Mouse (Mus musculus): ENCODE results near the gene Tent5d. TPM values are rescaled to one million over a fixed set of nuclear protein-coding genes. Genes with fewer than 3 reads are reported as not detected.

Tent5d gene
- polyA plus RNA-seq (2012; rRNA removed; ENCODE audit: low replicate concordance), result not detected in 2 replicates

DNA sequence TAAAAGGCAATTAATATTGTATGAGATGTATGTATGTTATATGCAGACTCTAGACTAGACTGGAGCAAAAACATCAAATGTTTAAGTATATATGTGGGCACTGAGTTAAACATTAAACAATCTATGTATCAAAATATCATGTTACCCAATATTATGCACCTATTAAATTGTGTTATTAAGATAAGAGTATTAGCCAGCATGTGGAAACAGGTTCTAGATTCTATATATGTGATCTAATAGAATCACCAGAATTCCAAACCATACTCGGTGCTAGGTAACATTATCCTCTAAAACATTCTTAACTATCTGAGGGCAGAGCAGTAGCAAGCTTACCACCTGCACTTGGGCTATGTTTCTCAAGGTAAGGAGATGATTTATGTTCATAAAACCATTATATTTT is at the start of gene Tent5d:
Tent5d (plus strand) TSS at position 301 of the 400 bp plus-strand sequence.

DNA sequence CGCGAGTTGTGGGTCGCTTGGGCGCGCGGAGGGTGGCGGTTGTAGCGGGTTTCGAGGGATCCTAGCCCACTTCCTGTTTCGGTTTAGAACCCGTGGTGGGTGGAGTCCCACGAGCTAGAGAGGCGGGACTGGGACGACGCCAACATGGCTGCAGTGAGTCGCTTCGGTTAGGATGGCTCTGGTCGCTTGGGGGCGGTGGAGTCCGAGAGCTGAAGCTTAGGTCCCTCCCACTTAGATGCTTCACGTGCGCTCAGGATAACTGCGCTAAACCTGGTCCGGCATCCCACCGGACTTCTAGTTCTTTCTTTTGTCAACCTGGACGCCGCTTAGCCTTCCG is 23.8 kb downstream of the Tent5d start, which contains the start of gene 2610002M06Rik:
2610002M06Rik (minus strand) TSS at position 117 of the 337 bp plus-strand sequence.

Other genes with a start within 250 kb of the Tent5d start
- gene Tbx22, start 124.6 kb upstream of the Tent5d start, polyA plus RNA-seq (2012; rRNA removed; ENCODE audit: low replicate concordance), result not detected in 2 replicates
- 2.5 and 4.6 TPM in 2 replicates for gene 2610002M06Rik, start 23.7 kb downstream of the Tent5d start, polyA plus RNA-seq (2012; rRNA removed; ENCODE audit: low replicate concordance)
- not detected in 2 replicates for gene Gm732, start 155.9 kb downstream of the Tent5d start, polyA plus RNA-seq (2012; rRNA removed; ENCODE audit: low replicate concordance)

Data from subcutaneous adipose tissue, adult 2 months (tissue).